Mouse (Mus musculus) kidney, postnatal 25 days (tissue): Measurements from ENCODE around the gene Stard3.

Source experiments
- DNase-seq, 2 experiments: peaks; one replicate each; pipeline ENCODE4 v3.0.0; 2021; ENCODE audit warnings: mixed read lengths in 2 of 2

Gene Stard3

DNA sequence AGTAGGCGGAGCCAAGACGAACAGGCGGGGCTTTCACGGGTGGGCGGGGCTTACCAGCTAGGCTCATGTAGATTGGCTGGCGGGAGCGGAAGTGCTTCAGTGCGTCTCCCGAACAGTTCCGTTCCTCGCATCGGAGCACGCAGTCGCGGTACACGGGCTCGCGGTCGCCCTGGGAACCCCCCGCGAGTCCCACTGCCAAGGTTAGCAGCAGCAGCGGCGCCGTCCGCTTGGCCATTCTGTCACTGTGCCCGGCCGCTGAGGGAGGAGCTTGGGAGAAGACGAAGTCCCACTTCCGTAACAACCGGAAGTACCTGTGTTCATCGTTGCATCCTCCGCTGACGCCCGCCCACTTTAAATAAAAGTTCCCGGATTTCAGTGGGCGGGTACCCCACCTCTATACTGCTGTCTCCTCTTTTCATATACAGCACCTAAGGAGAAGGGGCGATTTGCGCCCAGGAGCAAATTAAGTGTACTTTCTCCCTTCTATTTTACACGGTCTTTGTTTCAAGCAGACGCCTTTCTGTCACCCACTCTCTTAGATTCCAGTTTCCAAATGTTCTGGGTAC lies 42.1 kb downstream of the Stard3 start, which contains the start of gene Pgap3:
Gene Pgap3, minus strand, starts transcription at position 330 of the 566 bp plus-strand sequence.
- DNase-seq = peak; percentile 90 to 95

DNA sequence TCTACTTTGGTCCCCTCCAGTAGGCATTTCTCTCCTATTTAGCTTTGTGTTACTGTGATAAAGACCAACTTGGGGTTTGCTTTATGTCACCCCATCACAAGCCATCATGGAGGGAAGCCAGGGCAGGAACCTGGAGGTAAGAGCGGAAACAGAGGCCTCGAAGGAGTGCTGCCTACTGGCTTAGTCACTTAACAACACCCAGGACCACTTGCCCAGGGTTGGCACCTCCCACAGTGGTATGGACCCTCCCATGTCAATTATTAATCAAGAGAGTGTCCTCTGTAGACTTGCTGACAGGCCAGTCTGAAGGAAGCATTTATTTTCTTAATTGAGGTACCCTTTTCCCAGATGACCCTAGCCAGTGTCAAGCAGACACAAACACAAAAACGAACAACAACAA lies 42.6 kb downstream of the Stard3 start:
- DNase-seq = peak; percentile 75 to 85

DNA sequence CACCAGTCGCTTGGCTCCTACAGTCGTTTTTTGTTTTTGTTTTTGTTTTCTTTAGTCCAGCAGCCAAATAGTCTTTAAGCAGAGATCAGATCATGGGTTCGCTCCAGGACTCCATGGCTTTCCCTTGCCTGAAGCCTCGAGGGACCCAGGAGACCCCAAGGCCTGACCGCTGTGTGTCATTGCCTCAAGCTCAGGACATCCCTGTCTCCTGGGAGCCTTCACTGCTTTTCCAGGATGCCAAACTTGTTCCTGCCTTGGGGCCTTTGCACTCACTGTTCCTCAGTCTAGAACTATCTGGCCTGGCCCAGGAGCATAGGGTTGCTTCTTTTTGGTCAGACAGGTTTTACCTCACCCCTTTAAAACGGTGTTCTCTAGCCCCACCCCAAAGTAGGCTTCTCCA lies 48.5 kb downstream of the Stard3 start:
- DNase-seq = peak in 1 of 2 experiments; percentile 72

DNA sequence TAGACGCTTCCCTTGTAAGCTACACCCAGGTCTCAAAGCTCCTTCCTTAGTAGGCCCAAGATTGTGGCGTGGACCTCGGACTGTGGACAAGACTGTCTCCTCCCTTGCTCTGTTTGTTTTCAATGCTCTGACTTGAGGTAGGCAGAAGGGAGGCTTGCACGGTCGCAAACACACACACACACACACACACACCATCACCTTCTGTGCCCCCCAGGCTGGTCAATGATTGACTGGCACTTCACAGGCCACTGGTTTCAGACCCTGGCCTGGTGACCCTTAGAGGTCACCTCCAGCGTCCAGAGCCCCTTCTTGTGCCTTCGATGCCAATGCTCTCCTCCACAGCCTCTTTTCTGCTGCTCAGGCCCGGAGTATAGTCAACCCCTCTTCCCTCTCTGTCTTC lies 50.7 kb downstream of the Stard3 start:
- peak; percentile 90 to 95 for DNase-seq

DNA sequence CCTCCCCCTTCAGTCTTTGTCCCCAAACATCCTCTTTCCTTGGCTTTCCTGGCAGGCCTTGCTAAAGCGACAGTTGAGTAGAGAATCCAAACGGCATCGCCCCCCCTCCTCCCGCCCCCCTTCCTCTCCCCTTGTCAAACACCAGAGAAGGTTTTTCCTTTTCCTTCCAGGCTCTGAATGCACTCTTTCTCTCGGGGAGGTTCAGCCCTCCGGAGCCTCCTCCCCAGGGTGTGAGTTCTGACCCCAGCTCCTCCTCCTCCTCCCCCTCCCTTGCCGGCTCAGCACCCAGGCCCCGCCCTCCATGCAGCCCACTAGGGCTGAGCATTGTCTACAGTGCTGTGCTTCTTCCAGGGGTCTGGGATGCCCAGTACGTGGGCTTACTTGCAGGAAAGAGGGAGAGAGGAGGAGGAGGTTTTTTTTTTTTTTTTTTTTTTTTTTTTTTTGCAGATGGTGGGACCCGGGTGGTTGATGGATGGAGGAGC lies 51.2 kb downstream of the Stard3 start:
- peak; percentile 75 to 90 for DNase-seq

DNA sequence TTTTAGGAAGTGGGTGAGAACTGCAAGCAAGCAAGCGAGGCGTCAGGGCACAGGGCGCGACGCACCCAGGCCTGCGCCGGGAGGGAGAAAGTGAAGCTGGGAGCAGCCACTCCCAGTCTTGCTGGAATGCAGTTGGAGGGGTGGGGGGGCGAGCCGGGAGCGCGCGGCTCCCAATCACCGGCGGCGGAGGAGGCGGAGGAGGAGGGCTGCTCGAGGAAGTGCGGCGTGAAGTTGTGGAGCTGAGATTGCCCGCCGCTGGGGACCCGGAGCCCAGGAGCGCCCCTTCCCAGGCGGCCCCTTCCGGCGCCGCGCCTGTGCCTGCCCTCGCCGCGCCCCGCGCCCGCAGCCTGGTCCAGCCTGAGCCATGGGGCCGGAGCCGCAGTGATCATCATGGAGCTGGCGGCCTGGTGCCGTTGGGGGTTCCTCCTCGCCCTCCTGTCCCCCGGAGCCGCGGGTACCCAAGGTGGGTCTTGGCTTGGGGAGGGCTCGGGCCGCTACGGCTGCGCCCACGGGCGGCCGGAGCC lies 54.2 kb downstream of the Stard3 start, which contains the start of gene Erbb2:
Gene Erbb2, plus strand, starts transcription at position 198 of the 524 bp plus-strand sequence.
- DNase-seq = peak; percentile 89 to 95

DNA sequence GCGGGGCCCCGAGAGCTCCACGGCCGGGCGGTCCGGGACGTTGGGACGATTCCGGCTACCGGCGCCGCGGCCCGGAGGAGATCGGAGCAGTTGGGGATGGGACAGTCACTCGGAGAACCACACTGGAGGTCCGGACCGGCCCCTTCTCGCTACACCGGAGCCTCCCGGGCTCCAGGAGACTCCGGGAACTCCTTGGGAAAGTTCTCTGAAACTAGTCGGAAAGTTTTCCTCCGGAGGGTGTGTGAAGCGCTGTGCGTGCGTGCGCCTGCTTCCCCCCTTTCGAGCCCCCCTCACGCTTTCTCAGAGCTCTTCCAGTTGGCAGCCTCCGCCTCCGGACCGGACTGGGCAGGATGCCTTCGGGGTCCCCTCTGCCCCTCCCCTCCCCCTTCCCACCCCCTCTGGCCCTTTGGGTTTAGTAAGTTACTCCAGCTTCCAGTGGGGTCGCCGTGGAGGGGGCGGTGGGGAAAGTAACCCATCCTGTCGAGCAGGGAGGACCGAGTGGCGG lies 54.7 kb downstream of the Stard3 start:
- peak; percentile 46 to 73 for DNase-seq

DNA sequence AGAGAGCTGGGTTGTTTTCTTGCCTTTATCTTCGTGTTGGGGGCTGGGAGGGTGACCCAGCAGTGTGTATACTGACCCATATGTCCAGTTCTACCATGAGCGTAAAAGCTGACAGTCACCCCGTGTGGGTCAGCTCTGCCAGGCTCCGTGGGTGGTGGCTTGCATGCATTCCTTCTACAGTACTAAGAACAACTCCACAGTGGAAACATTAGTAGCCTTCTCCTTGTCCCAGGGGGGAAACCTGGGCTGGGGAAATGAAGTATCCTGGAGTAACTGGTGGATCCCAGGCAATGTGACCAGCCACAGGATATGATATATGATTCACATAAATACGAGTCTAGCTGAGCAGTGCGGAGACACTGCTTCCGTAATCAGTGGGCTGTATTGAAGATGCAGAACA lies 55.6 kb downstream of the Stard3 start:
- DNase-seq = no peak

DNA sequence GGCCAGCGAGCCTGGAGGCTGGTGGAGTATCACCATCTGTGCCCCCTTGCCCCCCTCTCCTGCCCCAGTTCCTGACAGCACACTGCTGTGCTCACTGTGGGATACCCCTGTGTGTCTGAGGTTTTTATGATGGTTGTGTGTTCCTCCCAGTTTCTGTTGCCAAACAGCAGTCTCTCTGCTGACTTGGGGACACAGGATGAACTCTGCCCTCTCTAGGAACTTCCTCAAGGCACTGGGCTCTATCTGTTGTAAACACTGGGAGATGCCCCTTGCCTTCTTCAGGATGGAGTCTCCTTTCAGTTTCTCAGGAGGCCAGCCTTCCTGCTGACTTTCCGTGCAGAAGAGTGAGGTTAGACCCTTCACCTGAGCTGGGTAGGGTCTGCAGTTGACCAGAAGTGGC lies 56.0 kb downstream of the Stard3 start:
- DNase-seq = no peak

DNA sequence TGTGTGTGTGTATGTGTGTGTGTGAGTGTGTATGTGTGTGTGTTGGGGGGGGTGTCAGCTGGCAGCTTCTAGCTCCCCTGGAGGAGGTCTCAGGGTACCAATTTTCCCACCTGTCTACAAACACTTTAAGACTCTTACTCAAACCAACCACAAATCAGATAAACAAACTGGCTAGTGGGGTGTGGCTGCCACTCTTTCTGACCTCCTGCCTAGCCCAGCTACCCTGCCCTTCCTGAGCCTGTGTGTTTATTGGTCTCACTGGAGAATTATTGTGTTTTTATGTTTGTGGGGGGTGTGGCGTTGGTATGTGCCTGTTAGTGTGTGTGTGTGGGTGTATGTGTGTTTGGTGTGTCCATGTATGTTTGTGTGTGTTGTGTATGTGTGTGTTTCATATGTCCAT lies 58.9 kb downstream of the Stard3 start:
- no peak for DNase-seq

DNA sequence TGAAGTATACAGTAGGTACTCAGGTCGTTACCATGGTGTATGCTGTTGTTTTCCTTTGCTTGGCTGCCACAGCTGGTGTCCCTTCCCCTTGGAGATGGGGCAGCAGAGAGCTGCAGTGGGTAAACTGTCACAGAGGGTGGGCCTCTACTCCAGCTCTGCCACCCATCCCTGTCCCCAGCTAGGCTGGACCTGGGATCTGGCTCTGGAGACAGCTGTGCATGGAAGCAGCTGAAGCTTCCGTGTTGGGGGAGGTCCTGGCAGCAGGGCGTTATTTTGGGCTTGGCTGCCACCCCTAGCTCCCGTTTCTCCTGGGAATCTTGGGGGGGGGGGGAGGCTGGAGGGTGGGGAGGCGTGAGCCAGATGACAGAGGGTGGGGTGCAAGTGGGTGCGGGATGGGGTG lies 60.1 kb downstream of the Stard3 start:
- no peak for DNase-seq

DNA sequence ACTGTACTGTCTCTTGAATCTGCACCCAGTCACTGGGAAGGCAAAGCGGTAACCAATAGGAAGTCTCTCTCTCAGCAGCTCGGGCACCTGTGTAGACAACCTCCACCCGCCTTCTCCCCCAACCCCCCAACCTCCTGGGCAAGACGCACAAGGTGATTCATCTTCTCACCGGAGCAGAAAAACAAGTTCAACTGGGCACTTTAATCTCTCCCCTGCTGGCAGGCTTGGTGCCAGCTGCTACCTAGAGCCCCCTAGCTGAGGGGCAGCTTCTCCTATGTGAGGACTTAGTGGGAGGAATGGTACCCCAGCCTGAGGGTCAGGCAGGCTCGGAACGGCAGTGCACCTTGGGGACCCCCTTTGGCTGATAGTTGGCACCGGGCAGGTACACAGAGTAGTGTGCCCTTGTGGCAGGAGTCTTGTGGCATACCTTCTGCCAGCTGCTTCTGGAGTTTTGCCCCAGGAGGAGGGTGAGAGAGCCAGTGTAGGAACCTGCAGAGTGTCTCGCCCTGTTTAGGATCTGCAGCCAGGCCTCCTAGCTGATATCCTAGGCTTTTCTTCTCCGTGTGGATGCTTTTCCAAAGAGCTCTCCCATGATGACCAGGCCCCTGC lies 60.9 kb downstream of the Stard3 start:
- DNase-seq = peak; percentile 69 to 88

DNA sequence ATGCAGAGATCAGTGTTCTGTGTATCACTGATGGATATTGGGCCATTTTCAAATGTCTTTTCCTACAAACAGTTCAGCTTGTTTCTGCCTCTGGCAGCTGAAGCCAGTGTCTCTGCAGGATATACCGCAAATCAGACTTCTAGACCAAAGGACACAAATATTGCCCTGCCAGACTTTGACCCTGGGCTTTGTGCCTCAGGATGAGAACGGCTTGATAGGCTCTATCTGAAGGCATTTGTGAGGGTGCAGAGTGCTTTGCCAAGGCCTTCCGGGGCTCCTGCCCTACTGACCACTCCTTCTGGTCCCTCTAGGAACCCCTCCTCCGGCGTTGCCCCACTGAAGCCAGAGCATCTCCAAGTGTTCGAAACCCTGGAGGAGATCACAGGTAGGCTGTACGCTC lies 68.4 kb downstream of the Stard3 start:
- peak; percentile 54 to 68 for DNase-seq

DNA sequence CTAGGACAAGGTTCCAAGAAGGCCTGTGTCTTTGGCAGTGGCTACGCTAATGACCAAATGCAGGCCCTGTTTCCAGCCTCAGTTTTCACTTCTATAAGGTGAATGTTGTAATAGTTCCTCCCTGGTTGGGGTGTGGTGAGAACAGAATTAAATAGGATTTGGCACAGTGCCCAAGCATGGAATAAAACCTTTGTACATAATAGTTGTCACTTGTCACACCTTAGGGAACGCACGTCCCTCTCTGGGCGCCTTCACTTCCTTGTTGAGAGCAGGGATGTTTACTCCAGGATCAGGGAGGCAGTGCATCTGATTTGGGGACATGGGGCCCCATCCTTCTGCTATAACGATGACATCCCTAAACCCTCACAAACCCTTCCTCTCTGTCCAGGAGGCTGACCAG lies 70.3 kb downstream of the Stard3 start:
- no peak for DNase-seq
